Mouse (Mus musculus) lung, postnatal 25 days (tissue): ENCODE measurements around the gene Pros1.

ENCODE experiments used
- DNase-seq: peaks from one replicate; pipeline ENCODE4 v3.0.0; 2022; ENCODE audit warnings: low spot score

Pros1 gene

GRCm38 (mm10) chr16:62860140-62860539 lies 6.0 kb downstream of the Pros1 start:
- DNase-seq = no peak

GRCm38 (mm10) chr16:62861455-62861854 lies 7.3 kb downstream of the Pros1 start:
- no peak for DNase-seq

- DNase-seq = no peak
Measured at GRCm38 (mm10) chr16:62872688-62873117, 18.6 kb downstream of the Pros1 start.

DNA sequence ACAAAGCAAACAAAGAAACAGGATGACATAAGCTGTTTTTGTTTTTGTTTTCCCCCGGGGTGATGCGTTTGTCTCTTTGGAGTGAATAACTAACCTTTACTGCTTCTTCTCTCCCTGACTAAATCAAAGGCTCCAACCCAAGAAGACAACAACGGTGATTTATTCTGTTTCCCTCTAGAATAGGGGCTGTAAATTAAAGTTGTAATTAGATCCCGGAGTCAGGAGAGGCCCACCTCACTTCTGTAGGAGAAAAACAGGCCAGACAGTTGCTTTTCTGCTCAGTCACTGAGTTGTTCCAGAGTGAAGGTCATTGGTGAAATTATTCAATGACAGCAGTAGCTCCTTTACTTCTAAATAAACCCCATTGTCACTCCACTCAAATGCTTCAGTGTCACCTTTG lies 19.1 kb downstream of the Pros1 start:
- DNase-seq = no peak

DNA sequence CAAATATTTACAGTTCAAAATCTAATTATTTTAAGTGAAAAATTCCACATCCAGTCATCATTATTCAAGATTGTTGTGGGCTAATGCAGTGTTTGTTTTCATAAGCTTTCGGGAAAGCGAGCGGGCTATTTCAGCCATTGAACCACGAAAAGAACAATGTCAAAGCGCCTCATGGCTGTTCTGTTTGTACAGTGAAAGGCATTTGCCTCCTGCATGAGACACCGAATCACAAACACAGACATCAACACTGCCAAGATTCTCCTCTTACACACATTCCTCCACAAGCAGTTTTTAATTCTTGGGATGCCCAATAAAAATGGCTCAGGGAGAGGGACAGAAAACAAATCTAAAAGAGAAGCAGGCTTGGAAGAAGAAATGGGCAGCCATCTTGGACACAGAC lies 20.0 kb downstream of the Pros1 start:
- no peak for DNase-seq

GRCm38 (mm10) chr16:62895824-62896223 lies 41.7 kb downstream of the Pros1 start:
- no peak for DNase-seq

GRCm38 (mm10) chr16:62911364-62911763 lies 57.3 kb downstream of the Pros1 start:
- no peak for DNase-seq

- no peak for DNase-seq
Measured at GRCm38 (mm10) chr16:62912246-62912645, 58.1 kb downstream of the Pros1 start.

- no peak for DNase-seq
Measured at GRCm38 (mm10) chr16:62915530-62915929, 61.4 kb downstream of the Pros1 start.

DNA sequence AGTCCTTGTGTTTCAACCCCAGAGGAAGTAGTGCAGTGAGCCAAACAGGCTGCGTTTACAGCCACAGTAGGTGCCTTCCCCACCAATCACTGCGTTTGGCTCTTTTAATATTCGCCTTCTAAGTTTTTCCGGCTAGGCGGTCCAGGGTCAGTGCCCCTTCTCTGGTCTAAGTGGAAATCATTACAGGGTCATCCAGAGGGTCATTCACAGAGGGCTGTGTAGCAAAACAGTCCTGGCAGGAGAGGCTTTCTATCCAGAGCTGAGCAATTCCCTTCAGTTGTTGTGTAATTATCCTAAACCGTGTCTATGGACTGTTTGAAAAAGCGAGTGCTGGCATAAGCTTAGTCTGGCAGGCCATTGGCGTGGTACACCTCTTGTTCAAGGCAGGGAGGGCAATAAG lies 68.1 kb downstream of the Pros1 start:
- peak; percentile 7 for DNase-seq

GRCm38 (mm10) chr16:62931341-62931740 lies 77.2 kb downstream of the Pros1 start:
- no peak for DNase-seq

DNA sequence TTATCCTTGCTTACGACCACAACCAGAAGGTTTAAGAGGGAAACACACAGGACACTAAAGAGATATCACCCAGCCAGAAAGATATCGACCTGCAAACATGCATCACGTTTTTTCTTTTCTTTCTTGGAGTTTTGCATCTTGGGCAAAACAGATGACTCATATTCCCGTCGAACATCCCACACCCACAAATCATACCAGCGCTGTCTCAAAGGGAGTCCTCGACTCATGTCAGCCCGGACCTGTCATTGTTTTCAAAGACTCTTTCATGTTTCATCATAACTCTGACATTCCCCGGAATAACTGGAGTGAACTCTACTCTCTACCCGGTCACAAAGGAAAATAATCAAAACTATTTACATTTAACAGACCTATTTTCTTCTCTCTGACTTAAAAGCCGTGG lies 82.2 kb downstream of the Pros1 start:
- no peak for DNase-seq

- peak; percentile 55 for DNase-seq
Measured at GRCm38 (mm10) chr16:62940388-62941003, 86.4 kb downstream of the Pros1 start.

DNA sequence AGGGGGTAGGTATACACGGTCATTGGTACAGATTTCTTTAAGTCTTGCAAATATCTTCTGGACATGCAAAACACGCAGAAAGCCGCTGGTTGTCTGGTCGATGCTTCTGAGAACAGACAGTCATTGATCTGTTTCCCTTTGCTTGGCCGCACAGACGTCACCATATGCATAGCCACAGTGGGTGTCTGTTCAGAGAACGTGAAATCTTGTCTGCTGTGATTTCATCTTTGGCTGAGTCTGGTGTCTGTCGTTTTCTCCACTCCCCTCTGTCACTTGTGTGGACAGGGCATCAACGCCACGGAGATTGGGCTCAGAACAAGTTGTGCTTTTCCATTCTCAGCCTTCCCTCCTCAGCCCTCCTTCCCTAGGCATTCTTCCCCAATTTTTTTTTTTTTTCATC lies 87.7 kb downstream of the Pros1 start:
- DNase-seq = no peak

- DNase-seq = no peak
Measured at GRCm38 (mm10) chr16:62942418-62943410, 88.6 kb downstream of the Pros1 start.

DNA sequence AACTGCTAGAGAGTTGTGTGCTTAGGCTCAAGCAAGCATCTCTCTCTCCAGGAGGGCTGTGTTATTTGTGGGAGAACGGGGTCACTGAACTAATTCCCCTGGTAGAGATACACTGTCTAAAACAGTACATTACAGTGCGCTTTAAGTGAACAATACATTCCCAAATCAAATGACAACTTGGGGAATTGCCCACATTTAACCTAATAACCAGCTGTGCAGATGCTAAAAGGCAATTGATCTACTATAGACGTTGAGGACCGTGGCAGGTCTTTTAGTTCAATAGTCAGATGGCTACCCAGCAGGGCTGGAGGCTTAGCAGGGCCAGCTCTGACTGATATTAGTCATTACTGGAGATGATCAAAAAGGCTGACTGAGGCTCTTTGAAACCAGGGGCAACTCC lies 104.4 kb downstream of the Pros1 start:
- no peak for DNase-seq

DNA sequence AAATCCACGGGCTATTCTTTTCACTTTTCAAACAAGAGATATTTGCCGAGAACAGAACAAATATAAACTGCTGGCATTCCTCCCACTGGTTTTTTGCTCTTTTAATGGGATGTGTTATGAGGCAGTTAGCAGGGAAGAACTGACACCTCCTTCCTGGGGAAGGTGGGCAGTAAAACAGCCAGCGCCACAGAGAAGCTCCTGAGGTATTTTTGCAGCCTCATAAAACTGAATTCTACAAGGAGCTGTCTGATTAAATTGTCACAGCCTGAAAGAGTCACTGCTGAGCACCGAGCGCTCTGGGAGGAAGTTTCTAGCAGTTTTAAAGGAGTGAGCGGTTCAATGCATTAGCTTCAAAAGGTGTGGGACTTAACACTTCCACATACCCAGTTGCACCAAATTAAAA lies 110.3 kb downstream of the Pros1 start:
- no peak for DNase-seq

DNA sequence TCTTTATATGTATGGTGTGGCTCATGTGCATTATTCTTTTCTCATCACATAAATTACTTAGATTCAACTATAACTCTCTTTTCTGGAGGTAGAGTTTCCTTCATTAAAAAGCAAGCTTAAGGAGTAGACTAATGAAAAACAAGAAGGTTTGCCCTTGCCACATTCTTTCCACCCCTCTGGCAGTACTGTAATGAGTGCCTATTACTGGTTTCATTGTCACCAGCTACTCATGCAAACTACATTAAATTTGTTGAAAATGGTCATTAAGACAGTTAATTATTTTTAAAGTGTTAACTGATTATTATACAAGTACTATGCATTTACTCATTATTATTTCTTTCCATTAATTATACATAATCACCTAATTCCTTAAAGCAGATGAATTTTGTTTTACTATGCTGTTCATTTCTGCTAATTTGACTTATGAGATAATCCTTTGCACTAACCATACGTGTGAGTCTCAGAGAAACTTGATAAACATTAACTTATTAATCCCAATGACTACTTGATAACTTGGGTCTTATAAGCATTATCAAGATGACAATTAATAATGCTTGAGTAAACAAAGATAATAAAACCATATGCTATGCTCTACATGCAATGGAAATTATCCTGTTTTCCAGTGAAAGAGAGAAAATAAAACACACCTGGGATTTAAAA lies 117.7 kb downstream of the Pros1 start:
- no peak for DNase-seq

DNA sequence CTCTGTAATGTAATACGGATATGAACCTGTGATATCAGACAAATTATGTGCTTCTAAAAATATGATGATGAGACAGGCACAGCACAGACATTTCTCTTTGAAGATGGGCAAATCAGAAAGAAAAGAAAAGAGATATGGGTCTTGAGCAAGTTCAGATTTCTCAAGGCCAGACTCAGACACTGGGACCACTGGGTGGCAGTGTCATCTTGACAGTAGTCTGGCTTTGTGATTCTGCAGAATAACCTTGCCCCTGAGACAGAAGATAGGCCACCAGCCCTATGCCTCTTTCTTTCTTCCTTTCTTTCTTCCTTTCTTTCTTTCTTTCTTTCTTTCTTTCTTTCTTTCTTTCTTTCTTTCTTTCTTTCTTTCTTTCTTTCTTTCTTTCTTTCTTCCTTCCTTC lies 120.8 kb downstream of the Pros1 start:
- no peak for DNase-seq
